Mouse (Mus musculus): ENCODE results near the gene Itk. TPM values are rescaled to one million over a fixed set of nuclear protein-coding genes. Genes with fewer than 3 reads are reported as not detected.

Gene Itk
- polyA plus RNA-seq, 1 experiment: 0.04 TPM

- DNase-seq (ENCODE audit: low read depth): no peak
- no peak for TF ChIP-seq CTCF (IDR thresholded peaks at IDR 0.05; ENCODE audit: borderline replicate concordance, extremely low read depth, insufficient read depth, insufficient read length)
- no peak for TF ChIP-seq POLR2A (IDR thresholded peaks at IDR 0.05; ENCODE audit: borderline replicate concordance, extremely low read depth, insufficient read depth, insufficient read length, poor library complexity, severe bottlenecking)
Measured at GRCm38 (mm10) chr11:46289022-46289421, 100.3 kb downstream of the Itk start.

DNA sequence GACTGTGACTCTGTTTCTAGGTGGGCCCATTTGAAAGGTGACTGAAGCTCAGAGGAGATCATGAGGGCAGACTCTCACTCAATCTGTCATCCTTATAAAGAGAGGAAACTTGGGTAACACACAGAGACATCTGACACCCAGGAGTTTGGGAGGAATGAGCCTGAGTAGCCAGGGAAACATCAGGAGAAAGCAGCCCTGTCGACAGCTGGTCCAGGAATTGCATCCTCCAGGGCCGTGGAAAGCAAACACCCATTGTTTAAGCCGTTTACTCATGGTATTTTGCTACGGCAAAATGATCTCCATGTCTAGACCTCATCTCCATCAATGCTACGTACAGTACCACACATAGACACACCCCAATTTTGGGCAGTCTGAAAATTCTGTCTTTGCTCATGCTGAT is 101.2 kb downstream of the Itk start:
- TF ChIP-seq POLR2A (IDR thresholded peaks at IDR 0.05; ENCODE audit: borderline replicate concordance, extremely low read depth, insufficient read depth, insufficient read length, poor library complexity, severe bottlenecking): no peak
- no peak for TF ChIP-seq CTCF (IDR thresholded peaks at IDR 0.05; ENCODE audit: borderline replicate concordance, extremely low read depth, insufficient read depth, insufficient read length)

GRCm38 (mm10) chr11:46286803-46287202 is 102.5 kb downstream of the Itk start:
- DNase-seq (ENCODE audit: low read depth): peak; percentile 55
- TF ChIP-seq CTCF (IDR thresholded peaks at IDR 0.05; ENCODE audit: borderline replicate concordance, extremely low read depth, insufficient read depth, insufficient read length) (no peak), POLR2A (IDR thresholded peaks at IDR 0.05; ENCODE audit: borderline replicate concordance, extremely low read depth, insufficient read depth, insufficient read length, poor library complexity, severe bottlenecking) (no peak)

More for the DNA sequence above, 101.2 kb downstream of the Itk start:
- DNase-seq (ENCODE audit: low read depth): no peak

GRCm38 (mm10) chr11:46283800-46284199 is 105.5 kb downstream of the Itk start:
- DNase-seq (ENCODE audit: low read depth): no peak
- TF ChIP-seq POLR2A (IDR thresholded peaks at IDR 0.05; ENCODE audit: borderline replicate concordance, extremely low read depth, insufficient read depth, insufficient read length, poor library complexity, severe bottlenecking) (no peak), CTCF (IDR thresholded peaks at IDR 0.05; ENCODE audit: borderline replicate concordance, extremely low read depth, insufficient read depth, insufficient read length) (no peak)

DNA sequence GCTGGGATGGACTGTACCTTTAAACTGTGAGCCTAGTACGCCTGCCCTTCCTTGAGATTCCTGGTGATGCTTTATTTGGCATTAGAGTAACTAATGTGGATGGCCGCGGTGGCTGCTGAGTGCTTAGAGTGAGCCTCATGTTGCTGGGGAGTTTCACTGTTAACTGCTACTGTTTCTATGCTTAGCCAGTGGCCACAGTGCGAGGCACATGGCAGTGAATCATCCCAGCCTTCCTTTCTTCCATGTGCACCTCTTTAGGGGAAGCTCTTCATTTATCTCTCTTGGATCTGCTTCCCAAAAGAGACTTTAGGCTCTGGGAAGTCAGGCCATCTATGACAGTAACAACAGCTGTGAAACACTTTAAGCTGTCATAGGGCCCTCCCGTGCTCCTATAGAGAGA is 106.7 kb downstream of the Itk start:
- TF ChIP-seq CTCF (IDR thresholded peaks at IDR 0.05; ENCODE audit: borderline replicate concordance, extremely low read depth, insufficient read depth, insufficient read length) (no peak), POLR2A (IDR thresholded peaks at IDR 0.05; ENCODE audit: borderline replicate concordance, extremely low read depth, insufficient read depth, insufficient read length, poor library complexity, severe bottlenecking) (no peak)
- DNase-seq (ENCODE audit: low read depth): no peak

DNA sequence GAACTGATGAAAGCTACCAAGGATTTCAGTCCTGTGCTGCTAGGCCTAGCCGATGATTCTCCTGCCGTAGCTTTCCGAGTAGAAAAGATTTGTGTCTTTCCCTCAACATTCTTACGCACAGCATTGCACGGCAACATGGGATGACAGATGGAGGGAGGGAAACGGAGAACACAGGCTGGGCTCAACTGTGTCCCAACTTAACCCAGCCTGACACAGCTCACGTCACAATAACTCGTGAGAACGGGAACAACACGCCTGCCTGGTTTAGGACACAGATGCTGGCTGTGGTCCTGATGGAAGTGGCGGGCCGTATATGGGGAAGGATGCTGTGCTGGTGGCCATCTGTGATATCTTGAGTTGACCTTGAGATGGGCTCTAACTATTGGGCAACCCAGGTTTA is 110.6 kb downstream of the Itk start:
- DNase-seq (ENCODE audit: low read depth): no peak
- TF ChIP-seq CTCF (IDR thresholded peaks at IDR 0.05; ENCODE audit: borderline replicate concordance, extremely low read depth, insufficient read depth, insufficient read length) (no peak), POLR2A (IDR thresholded peaks at IDR 0.05; ENCODE audit: borderline replicate concordance, extremely low read depth, insufficient read depth, insufficient read length, poor library complexity, severe bottlenecking) (no peak)

- TF ChIP-seq CTCF (IDR thresholded peaks at IDR 0.05; ENCODE audit: borderline replicate concordance, extremely low read depth, insufficient read depth, insufficient read length) (no peak), POLR2A (IDR thresholded peaks at IDR 0.05; ENCODE audit: borderline replicate concordance, extremely low read depth, insufficient read depth, insufficient read length, poor library complexity, severe bottlenecking) (no peak)
- DNase-seq (ENCODE audit: low read depth): no peak
Measured at GRCm38 (mm10) chr11:46278140-46278539, 111.2 kb downstream of the Itk start.

DNA sequence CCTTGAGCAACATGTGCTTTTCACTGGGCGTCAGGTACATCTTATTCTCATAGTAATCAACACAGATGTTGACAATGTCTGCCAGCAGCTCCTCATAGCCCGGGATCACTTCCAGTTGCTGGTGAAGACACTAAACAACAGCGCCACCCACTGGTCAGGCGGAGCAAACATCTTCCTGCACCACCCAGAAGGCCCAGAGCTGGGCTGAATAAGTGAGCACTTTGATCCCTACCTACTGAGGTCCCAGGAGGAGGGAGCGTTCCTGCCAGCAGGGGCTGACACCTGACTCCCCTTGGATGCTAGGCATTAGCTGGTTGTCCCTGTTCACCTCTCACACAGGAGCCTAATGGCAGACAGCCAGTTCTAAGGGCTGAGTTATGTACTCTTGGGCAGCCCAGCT is 112.5 kb downstream of the Itk start:
- no peak for TF ChIP-seq POLR2A (IDR thresholded peaks at IDR 0.05; ENCODE audit: borderline replicate concordance, extremely low read depth, insufficient read depth, insufficient read length, poor library complexity, severe bottlenecking)
- peak; percentile 55 for TF ChIP-seq CTCF (IDR thresholded peaks at IDR 0.05; ENCODE audit: borderline replicate concordance, extremely low read depth, insufficient read depth, insufficient read length)
- peak; percentile 38 for DNase-seq (ENCODE audit: low read depth)

DNA sequence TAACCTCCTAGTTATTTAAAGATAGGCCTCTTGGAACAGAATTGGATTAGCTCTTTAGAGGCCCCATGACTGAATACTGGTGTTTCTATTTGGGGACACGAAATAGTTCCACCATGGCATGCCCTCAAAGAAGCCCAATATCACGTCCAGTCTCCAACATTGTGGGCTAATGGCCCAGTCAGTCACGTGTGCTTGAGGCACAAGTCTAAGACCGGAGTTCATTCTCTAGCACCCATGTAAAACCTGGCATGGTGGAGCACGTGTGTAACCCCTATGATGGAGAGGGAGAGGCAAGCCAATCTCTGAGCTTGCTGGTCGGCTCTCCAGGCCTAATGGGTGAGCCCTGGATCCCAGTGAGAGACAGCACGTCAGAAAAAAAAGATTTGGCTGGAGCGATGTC is 113.1 kb downstream of the Itk start:
- TF ChIP-seq CTCF (IDR thresholded peaks at IDR 0.05; ENCODE audit: borderline replicate concordance, extremely low read depth, insufficient read depth, insufficient read length) (no peak), POLR2A (IDR thresholded peaks at IDR 0.05; ENCODE audit: borderline replicate concordance, extremely low read depth, insufficient read depth, insufficient read length, poor library complexity, severe bottlenecking) (no peak)
- no peak for DNase-seq (ENCODE audit: low read depth)

DNA sequence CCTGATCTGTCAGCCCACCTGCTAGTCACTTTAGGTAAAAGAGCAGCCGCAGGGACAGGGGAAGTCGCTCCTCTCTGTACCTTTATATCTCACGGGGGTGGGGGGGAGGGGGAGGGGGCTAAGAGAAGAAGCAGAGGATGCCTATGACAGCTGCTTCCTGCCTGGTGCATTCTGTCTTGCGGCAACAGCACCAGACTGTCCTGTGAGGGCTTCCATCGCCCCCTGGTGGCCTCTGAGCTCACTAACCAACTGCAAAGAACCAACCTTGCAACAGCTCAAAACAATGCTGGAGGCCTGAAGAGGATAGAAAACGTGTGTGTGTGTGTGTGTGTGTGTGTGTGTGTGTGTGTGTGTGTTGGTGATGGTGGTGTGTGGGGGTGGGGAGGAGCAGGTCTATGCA is 114.0 kb downstream of the Itk start:
- TF ChIP-seq POLR2A (IDR thresholded peaks at IDR 0.05; ENCODE audit: borderline replicate concordance, extremely low read depth, insufficient read depth, insufficient read length, poor library complexity, severe bottlenecking): no peak
- TF ChIP-seq CTCF (IDR thresholded peaks at IDR 0.05; ENCODE audit: borderline replicate concordance, extremely low read depth, insufficient read depth, insufficient read length): peak; percentile 91
- peak; percentile 88 for DNase-seq (ENCODE audit: low read depth)

Other genes with a start within 250 kb of the Itk start
- 0.59 and 0.83 TPM in 2 replicates for gene Nipal4, start 223.0 kb downstream of the Itk start, polyA plus RNA-seq (2012; rRNA removed)
- 1.3 and 2.6 TPM in 2 replicates for gene Fndc9, start 154.0 kb downstream of the Itk start, polyA plus RNA-seq (2012; rRNA removed)
- gene Cyfip2, start 76.7 kb downstream of the Itk start, polyA plus RNA-seq (2012; rRNA removed): 35.9 and 75.9 TPM in 2 replicates
- gene Fam71b, start 7.0 kb upstream of the Itk start, polyA plus RNA-seq (2012; rRNA removed): not detected in 2 replicates
- gene Med7, start 47.4 kb upstream of the Itk start, polyA plus RNA-seq (2012; rRNA removed): 37.1 and 45.2 TPM in 2 replicates
- gene Havcr2, start 65.4 kb upstream of the Itk start, polyA plus RNA-seq (2012; rRNA removed): 0.10 and 0.19 TPM in 2 replicates
- gene Gm12169, start 134.7 kb upstream of the Itk start, polyA plus RNA-seq (2012; rRNA removed): not detected in 2 replicates
- 0.03 TPM in 1 of 2 replicates, not detected in the other for gene BC053393, start 182.0 kb upstream of the Itk start, polyA plus RNA-seq (2012; rRNA removed)
- not detected in 2 replicates for gene Dppa1, start 239.7 kb upstream of the Itk start, polyA plus RNA-seq (2012; rRNA removed)